Mouse (Mus musculus): ENCODE data around the gene Tpcn2.

Tpcn2 gene

GRCm38 (mm10) chr7:145196340-145196739 is 87.5 kb downstream of the Tpcn2 start:
- no peak for DNase-seq

- DNase-seq = no peak
Measured at GRCm38 (mm10) chr7:145195186-145195927, 88.5 kb downstream of the Tpcn2 start.

- DNase-seq = no peak
Measured at GRCm38 (mm10) chr7:145194455-145195161, 89.2 kb downstream of the Tpcn2 start.

- no peak for DNase-seq
Measured at GRCm38 (mm10) chr7:145192836-145193235, 91.0 kb downstream of the Tpcn2 start.

- DNase-seq = no peak
Measured at GRCm38 (mm10) chr7:145190520-145190919, 93.3 kb downstream of the Tpcn2 start.

GRCm38 (mm10) chr7:145189342-145189741 is 94.5 kb downstream of the Tpcn2 start:
- DNase-seq = no peak

GRCm38 (mm10) chr7:145187802-145188201 is 96.0 kb downstream of the Tpcn2 start:
- DNase-seq = no peak

- no peak for DNase-seq
Measured at GRCm38 (mm10) chr7:145182388-145182787, 101.4 kb downstream of the Tpcn2 start.

GRCm38 (mm10) chr7:145181376-145182034 is 102.3 kb downstream of the Tpcn2 start:
- DNase-seq = no peak

GRCm38 (mm10) chr7:145179691-145180091 is 104.1 kb downstream of the Tpcn2 start:
- no peak for DNase-seq

- no peak for DNase-seq
Measured at GRCm38 (mm10) chr7:145176750-145177589, 106.8 kb downstream of the Tpcn2 start.

GRCm38 (mm10) chr7:145173563-145173962 is 110.2 kb downstream of the Tpcn2 start:
- no peak for DNase-seq

GRCm38 (mm10) chr7:145173116-145173515 is 110.7 kb downstream of the Tpcn2 start:
- DNase-seq = no peak

GRCm38 (mm10) chr7:145169703-145170102 is 114.1 kb downstream of the Tpcn2 start:
- DNase-seq = no peak

GRCm38 (mm10) chr7:145159283-145160240 is 124.2 kb downstream of the Tpcn2 start:
- DNase-seq = no peak

- DNase-seq = no peak
Measured at GRCm38 (mm10) chr7:145155666-145156065, 128.1 kb downstream of the Tpcn2 start.

GRCm38 (mm10) chr7:145154066-145154465 is 129.7 kb downstream of the Tpcn2 start:
- DNase-seq = no peak

GRCm38 (mm10) chr7:145151845-145152244 is 132.0 kb downstream of the Tpcn2 start:
- no peak for DNase-seq

- no peak for DNase-seq
Measured at GRCm38 (mm10) chr7:145148902-145149301, 134.9 kb downstream of the Tpcn2 start.

- DNase-seq = no peak
Measured at GRCm38 (mm10) chr7:145147973-145148698, 135.7 kb downstream of the Tpcn2 start.
